Mouse (Mus musculus) left cerebral cortex, adult 2 months (tissue): ENCODE measurements around the gene Thap8. TPM values are rescaled to one million over a fixed set of nuclear protein-coding genes. Genes with fewer than 3 reads are reported as not detected.
"Not testable (repeated sequence)": the region's sequence is repeated elsewhere in the genome, so short reads cannot be mapped to it uniquely, and the experiment has no call there.

Experiments
- DNase-seq, 2 experiments: peaks; one replicate each; pipeline ENCODE4 v3.0.0; 2021 to 2022; ENCODE audit warnings: low spot score in 2 of 2, mixed read lengths in 1 of 2; ENCODE audit errors: extremely low spot score in 1 of 2
- H3K27ac ChIP-seq: fragments of 200-600 bp; 2 replicates; pipeline ENCODE4 v1.8.1; 2022
- H3K4me3 ChIP-seq: fragments of 200-600 bp; 2 replicates; pipeline ENCODE4 v1.8.1; 2022
- CTCF ChIP-seq: fragments of 200-600 bp; IDR thresholded peaks from 2 replicates; pipeline ENCODE4 v1.8.1; 2022; ENCODE audit warnings: antibody characterized with exemption, mild to moderate bottlenecking, moderate library complexity
- intact Hi-C: fragments of 180-260 bp; cut with DNase I; formaldehyde crosslinking; loops from one replicate; pipeline ENCODE4 v1.15.1; 2025
- long read RNA-seq, 2 experiments: library from polyadenylated mRNA; stranded (forward); transcript quantifications; one replicate each; pipeline ENCODE4 v2.0.0; 2021; ENCODE audit warnings: borderline mapping rate in 2 of 2
- total RNA-seq, 2 experiments: library from RNA; stranded (reverse); gene quantifications; 2 replicates each; pipeline ENCODE4 v1.2.3; 2021

Thap8 gene
- total RNA-seq, result not detected
- long read RNA-seq, experiment 1, result 0 reads
- long read RNA-seq, experiment 2, result 0 reads

DNA sequence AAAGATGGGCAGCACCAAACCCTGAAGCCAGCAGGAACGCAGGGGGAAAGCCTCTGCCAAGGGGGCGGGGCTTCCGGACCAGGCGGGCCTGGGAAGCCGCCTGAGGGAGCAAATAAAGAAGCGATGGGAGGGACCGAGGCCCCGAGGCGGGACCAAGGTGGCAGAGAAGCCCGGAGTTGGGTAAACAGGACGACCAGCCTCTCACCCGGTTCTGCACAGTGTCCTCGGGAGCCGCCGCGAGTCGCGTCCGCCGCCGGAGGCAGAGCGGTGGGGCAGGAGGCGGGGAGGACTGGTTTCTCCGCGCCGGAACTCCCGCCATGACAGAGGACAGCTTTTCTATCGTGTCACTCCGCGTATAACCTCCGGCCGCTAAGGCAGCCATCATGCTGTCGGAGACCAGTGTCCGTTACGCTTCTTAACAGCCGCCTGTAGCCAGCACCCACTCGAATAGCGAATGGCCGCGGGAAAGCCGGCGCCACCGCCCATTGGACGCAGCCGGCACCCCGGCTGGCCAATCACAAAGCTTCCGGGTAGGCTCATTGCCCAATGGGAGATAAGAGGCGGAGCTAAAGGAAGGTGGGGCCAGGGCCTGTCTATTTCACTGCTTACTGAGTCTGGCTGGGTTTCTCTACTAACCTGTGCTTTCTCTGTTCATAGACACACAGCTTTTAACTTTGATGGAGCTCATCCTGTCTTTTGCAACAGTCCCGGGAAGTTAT is at the start of gene Thap8, which contains the start of gene Wdr62:
Gene Thap8, plus strand, starts transcription at position 144 of the 719 bp plus-strand sequence.
Gene Wdr62, minus strand, starts transcription at position 469 of the 719 bp plus-strand sequence.
- intact Hi-C loops, result loop anchor here (5.0 kb wide), 1 partner anchor 48 kb away; the partner anchor contains the start of genes Polr2i and Tbcb

DNA sequence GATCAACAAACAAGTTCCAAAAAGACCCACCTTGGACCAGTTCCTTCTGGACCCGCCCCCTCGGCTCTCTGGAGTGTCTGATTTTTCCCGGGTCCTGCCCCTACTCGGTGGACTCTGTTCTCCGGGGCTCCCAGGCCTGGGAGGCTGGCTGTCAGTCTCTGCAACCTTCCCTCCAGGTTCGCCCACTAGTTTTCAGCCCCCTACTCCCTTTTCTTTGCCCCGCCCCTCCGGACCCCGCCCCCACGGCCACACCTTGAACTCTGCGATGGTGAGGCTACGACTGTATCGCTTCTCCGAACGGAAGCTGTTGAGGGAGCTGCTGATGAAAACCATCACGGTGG is 48.6 kb upstream of the Thap8 start:
- no peak for TF ChIP-seq CTCF
- H3K4me3 ChIP-seq, result peak overlapping the region; percentile 58
- intact Hi-C loops, result loop anchor here (5.0 kb wide), 1 partner anchor 51 kb away; the partner anchor contains the start of genes Thap8 and Wdr62
- H3K27ac ChIP-seq, result peak overlapping the region; percentile 74; the same call in 1 of the 2 replicates
- DNase-seq, result no peak

More for the DNA sequence above, at the start of gene Thap8, which contains the start of gene Wdr62:
- peak; percentile 89 to 90 for DNase-seq
- Histone ChIP-seq H3K4me3 (peak within 1 kb of the TSS; percentile 85), H3K27ac (peak within 1 kb of the TSS; percentile 97)
- TF ChIP-seq CTCF, result no peak

DNA sequence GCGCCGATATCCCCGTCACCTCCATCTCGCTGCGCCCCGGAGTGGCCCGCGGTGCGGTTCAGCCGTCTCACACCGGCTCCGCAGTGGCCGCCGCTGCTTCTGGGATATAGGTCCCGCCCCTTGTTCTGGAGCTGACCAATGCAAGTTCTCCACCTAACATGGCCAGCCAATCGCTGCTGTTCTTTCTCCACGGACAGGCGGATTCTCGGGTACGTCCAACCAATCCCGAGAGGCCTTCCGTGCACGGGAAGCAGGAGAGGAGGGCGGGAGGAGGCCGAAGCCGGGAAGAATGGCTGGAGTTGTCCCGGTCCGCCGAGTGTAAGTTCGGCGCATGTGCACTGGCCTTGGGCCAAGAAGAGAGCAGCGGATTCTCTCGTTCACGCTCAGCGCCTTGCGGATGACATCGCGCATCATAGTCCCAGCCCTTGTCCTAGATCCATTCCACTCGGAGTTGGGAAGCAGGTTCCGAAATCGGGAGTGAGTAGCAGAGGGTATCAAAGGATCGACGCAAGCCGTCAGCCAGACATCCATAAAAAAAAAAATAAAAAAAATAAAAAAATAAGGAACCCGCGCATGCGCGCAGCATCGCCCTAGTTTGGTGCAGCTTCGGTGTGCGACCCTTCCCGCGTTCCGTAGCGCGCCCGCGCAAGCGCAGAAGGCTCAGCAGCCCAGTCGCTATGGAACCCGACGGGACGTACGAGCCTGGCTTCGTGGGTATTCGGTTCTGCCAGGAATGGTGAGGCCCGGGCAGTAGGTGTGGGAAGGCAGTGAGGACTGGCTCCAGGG is 48.0 kb upstream of the Thap8 start, which contains the start of the genes Polr2i and Tbcb:
Gene Polr2i, plus strand, starts transcription at position 280 of the 786 bp plus-strand sequence.
Gene Tbcb, minus strand, starts transcription at position 604 of the 786 bp plus-strand sequence.
- Histone ChIP-seq H3K27ac (peak within 1 kb of the TSS; percentile 97), H3K4me3 (peak within 1 kb of the TSS; percentile 58)
- TF ChIP-seq CTCF, result no peak
- DNase-seq, result peak; percentile 97
- intact Hi-C loops, result loop anchor here (5.0 kb wide), 1 partner anchor 50 kb away; the partner anchor contains the start of genes Thap8 and Wdr62

DNA sequence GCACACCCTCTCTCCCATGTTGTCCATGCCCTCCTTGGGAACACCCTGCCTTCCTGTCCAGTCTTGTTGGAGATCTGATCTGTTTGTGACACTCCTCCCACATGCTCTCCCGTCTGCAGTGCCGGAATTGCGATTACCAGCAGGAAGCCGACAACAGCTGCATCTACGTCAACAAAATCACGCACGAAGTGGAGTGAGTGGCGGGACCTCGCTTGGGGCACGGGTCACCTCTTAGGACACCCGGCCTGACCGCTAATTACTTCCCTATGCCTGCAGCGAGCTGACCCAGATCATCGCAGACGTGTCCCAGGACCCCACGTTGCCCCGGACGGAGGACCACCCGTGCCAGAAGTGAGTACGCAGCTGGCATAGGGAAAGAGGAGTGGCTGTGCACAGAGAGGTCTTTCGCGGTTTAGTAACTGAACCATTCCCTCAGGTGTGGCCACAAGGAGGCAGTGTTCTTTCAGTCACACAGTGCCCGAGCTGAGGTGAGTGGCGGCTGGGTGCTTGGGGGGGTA is 47.2 kb upstream of the Thap8 start:
- TF ChIP-seq CTCF, result peak; percentile 44
- Histone ChIP-seq H3K4me3 (peak overlapping the region; percentile 58), H3K27ac (peak overlapping the region; percentile 97)
- intact Hi-C loops, result loop anchor here (5.0 kb wide), 1 partner anchor 50 kb away; the partner anchor contains the start of genes Thap8 and Wdr62
- peak; percentile 21 to 32 for DNase-seq

DNA sequence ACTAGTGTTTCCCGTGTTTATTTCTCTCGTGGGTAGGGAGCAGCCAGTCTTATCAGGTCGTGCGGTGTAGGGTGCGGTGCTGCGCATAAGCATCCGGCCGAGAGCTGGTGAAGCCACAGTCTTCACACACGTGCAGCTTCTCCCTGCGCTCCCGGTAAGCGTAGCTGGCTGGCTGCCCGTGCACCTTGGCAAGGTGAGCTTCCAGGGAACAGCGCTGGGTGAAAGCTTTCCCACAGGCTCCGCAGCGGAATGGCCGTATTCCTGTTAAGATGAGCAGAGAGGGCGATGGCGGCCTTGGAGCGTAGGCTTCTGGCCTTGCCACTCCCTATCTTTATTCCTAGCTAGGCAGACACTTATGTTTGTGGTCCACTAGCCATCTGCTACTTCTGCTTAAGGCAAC is 46.5 kb upstream of the Thap8 start:
- H3K27ac ChIP-seq, result no peak overlapping the region
- TF ChIP-seq CTCF, result no peak
- intact Hi-C loops, result loop anchor here (5.0 kb wide), 1 partner anchor 49 kb away; the partner anchor contains the start of genes Thap8 and Wdr62
- H3K4me3 ChIP-seq, result no peak overlapping the region
- no peak for DNase-seq

DNA sequence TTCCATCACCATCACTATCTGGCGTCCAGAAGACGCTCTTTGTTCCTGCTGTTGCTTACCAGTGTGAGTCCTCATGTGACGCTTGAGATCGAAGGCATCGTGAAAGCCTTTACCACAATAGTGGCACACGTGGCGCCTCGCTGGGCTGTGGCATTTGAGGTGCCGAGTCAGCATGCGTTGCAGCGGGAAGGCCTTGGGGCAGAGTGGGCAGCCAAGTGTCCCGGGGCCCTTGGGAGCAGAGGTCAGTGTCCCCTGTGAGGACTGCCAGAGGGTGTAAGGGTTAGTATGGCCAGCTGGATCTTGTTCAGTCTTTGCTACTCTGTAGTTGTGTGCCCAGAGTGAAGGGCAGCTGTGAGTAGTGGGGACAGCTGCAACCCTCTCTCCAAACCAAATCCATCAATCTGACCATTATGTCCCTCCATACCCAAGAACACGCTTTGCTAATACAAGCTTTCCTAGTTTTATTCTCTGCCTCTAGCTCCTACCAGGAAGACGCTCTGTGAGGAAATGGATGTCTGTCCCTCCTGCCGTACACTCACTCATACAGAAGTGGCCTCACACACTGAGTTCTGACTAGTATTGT is 45.5 kb upstream of the Thap8 start:
- no peak overlapping the region for H3K4me3 ChIP-seq
- no peak for DNase-seq
- TF ChIP-seq CTCF, result no peak
- intact Hi-C loops, result loop anchor here (5.0 kb wide), 1 partner anchor 48 kb away; the partner anchor contains the start of genes Thap8 and Wdr62
- H3K27ac ChIP-seq, result no peak overlapping the region

DNA sequence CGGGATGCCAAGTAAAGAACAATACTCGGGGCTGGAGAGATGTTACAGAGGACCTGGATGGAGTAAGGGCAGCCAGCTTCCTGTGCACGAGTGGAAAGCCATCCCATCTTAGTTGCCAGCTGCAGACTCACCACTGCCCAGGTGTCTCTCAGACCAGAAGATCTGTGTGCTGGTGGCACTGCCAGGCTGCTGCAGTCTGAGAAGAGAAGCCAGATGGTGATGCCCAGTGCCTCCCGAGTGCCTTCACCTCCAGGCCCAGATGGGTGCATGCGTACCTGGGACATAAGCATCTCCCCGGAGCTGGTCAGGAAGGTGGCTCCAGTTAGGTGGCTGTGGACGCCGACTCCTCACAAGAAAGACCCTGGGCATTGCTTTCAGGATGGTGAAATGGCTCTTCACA is 44.8 kb upstream of the Thap8 start:
- intact Hi-C loops, result loop anchor here (5.0 kb wide), 1 partner anchor 37 kb away; no protein-coding TSS in a partner anchor
- Histone ChIP-seq H3K4me3 (no peak overlapping the region), H3K27ac (no peak overlapping the region)
- no peak for TF ChIP-seq CTCF
- DNase-seq, result no peak

DNA sequence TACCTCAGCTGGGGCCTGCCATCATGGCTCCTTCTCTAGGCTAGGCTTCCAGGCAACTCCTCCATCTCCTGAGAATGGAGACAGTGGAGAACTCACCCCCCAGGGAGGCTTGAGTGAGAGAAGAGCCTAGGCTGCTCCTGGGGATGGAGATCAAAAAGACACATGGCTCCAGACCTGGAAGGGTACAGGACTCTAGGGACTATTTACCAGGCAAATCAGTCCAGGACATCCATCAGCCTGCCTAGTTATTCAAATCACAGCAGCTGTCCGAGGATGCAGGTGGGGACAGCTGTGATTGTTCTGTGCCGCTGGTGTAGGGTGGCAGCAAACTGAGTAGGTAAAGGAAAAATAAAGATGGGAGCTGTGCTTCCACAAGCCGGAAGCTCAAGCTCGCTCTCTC is 44.3 kb upstream of the Thap8 start, which contains the start of gene Ovol3:
Gene Ovol3, minus strand, starts transcription at position 101 of the 400 bp plus-strand sequence.
- H3K27ac ChIP-seq, result no peak within 1 kb of the TSS
- no peak within 1 kb of the TSS for H3K4me3 ChIP-seq
- TF ChIP-seq CTCF, result no peak
- no peak for DNase-seq
- intact Hi-C loops, result loop anchor here (5.0 kb wide), 1 partner anchor 37 kb away; no protein-coding TSS in a partner anchor

DNA sequence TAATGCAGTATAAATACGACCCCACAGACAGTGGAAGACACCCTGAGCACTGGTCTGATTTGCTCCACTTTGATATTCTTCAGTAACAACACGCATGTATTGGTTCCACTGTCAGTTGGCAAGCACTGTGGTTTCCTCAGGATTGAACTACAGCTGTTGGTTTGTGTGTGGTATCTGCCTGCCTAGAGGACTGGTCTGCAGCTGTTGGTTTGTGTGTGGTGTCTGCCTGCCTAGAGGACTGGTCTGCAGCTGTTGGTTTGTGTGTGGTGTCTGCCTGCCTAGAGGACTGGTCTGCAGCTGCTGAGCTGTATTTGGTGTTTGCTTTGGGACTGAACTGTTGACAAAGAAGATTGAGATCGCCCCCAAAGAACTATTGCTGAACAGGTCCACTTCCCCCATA is 42.5 kb upstream of the Thap8 start:
- intact Hi-C loops, result loop anchor here (5.0 kb wide), 1 partner anchor 35 kb away; no protein-coding TSS in a partner anchor
- H3K27ac ChIP-seq, H3K4me3 ChIP-seq, DNase-seq: not testable (repeated sequence)

DNA sequence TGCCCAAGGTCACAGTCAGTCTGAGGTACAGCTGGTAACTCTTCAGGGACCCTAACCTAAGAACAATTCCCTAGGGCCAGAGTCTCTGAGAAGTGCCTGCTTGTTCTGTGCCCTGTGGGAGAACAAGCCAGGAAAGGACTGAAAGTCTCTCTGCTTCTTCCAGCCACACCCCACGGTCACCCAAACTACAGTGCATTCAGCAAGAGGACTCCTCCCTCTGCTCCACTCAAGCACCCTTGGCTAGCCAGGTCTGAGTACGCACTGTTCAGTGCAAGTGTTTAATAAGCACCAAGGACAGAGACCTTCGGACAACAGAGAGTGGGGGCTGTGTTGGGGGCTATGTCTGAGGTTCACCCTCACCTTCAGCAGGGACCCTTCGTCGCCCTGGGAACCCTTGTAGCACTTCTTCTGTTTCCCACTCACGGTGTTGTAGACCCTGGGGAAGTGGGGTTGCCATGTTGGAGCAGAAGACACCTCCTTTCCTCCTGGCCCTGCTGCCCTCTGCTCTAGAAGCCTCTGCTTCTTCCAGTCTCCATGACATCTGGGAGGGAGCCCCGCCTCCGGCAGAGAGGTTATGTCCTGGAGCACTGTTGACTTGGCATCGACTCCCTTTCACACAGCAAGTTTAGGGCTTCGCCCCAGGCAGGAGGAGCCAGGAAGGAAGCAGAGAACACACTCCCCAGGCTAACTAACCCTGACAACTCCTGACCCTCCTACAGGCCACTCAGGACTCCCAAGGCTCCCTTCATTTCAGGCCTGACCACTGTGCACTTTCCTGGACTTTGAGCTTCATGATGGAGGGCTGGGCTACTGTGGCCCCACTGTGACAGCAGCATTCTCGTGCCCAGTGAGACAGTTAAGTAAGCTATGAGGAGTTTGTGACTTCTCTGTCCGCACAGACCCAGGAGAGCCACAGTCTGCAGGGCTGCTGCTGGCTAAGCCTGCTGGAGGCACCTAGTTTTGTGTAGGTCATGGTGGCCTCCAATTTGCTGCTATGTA is 27.6 kb upstream of the Thap8 start:
- no peak for DNase-seq
- no peak overlapping the region for H3K27ac ChIP-seq
- intact Hi-C loops, result no loop called here
- no peak overlapping the region for H3K4me3 ChIP-seq
- TF ChIP-seq CTCF, result no peak
